Mouse (Mus musculus): Measurements from ENCODE around the gene G6pc3. TPM values are rescaled to one million over a fixed set of nuclear protein-coding genes. Genes with fewer than 3 reads are reported as not detected.

Gene G6pc3
- total RNA-seq, 2 experiments from 2014 or later: 34.6 to 35.4 TPM

DNA sequence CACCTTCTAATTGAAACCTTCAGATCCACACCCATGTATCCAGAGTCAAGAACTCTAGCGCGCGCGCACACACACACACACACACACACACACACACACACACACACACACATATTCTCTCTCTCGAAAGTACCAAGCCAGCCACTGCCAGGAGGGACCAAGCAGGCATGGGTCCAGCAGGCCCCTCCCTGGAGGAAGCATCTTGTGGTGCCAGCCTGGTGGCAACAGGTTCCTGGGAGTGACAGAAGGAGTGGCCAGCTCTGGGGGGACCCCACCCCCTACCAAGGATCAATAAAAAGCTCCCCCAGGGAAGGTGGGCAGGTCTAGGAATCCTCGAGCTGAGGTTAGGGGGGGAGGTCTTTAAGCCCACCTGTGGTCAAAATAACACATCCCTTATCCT is 28.0 kb downstream of the G6pc3 start:
- intact Hi-C loops (cut with DNase I): no loop called here
- DNase-seq: peak; percentile 58

GRCm38 (mm10) chr11:102217876-102218430 is 28.5 kb downstream of the G6pc3 start:
- DNase-seq: no peak
- intact Hi-C loops (cut with DNase I): no loop called here

- intact Hi-C loops (cut with DNase I): no loop called here
- DNase-seq: peak; percentile 93
Observed at GRCm38 (mm10) chr11:102218783-102219182, 29.4 kb downstream of the G6pc3 start.

DNA sequence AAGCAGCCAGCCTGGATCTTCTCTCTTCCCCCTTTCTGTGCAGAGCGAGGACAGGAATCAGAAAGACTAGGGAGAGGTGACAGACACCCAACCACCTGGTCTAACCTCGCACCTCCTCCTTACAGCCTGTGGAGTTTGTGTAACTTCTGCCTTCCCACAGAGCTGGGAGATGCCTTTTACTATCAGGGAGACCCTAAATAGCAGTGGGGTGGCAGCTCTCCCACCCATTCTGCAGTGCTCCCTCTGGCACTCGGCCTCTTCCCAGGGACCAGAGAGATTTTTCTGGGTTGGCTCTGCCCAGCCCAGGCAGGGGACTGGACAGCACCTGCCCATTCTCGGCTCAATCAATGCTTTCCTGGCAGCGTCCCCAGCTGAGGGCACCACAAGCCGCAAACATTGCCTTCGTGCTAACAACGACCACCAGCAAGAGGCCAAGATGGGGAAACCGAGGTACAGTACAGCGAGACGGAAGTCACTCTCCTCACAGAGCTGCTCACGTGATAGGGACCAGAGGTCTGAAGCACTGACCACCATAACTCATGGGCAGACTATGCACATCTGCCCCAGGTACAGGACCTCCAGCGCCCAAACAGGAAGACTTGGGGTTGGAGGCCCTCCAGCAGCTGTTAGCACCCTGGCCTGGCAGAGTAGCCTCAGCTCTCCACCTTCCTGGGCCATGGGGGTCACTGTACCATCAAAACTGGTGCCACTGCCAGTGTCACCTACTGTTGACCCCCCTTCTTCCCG is 30.0 kb downstream of the G6pc3 start:
- peak; percentile 44 for DNase-seq
- intact Hi-C loops (cut with DNase I): no loop called here

DNA sequence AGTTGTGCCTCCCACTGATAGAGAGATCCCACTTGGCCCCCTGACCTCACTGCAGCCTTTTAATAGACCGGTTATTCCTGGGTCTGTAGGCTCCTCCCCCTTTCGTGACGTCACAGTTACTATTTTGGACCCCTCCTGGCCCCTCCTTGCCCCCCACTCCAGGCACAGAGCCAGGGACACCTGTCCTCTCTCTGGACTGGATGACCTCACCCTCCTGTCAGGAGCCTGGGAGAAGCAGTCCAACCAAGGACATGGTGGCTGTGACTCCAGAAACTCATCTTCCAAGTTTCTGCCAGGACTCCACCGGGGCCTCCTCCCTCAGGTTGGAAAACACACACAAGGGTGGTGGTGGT is 30.6 kb downstream of the G6pc3 start:
- intact Hi-C loops (cut with DNase I): no loop called here
- DNase-seq: peak; percentile 23

DNA sequence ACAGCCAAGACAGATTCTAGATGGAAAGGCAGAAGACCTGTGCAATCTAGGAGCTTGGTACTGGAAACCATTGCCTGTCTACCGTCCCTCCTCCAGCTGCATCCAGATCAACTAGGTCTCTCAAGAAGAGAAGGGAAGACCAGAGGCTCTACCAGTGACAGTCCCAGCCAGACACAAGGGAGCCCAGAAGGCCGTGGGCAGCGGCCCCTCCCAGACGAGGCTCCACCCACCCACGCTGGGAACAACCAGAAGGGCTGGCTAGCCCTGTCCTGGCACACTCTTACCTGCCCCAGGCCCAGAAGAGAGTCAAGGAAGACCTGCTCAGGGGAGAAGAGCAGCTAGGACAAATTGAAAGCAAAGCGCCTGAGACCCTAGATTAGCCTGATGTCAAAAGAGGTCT is 31.0 kb downstream of the G6pc3 start:
- DNase-seq: no peak
- intact Hi-C loops (cut with DNase I): no loop called here

GRCm38 (mm10) chr11:102221243-102221953 is 32.0 kb downstream of the G6pc3 start:
- intact Hi-C loops (cut with DNase I): no loop called here
- DNase-seq: no peak

DNA sequence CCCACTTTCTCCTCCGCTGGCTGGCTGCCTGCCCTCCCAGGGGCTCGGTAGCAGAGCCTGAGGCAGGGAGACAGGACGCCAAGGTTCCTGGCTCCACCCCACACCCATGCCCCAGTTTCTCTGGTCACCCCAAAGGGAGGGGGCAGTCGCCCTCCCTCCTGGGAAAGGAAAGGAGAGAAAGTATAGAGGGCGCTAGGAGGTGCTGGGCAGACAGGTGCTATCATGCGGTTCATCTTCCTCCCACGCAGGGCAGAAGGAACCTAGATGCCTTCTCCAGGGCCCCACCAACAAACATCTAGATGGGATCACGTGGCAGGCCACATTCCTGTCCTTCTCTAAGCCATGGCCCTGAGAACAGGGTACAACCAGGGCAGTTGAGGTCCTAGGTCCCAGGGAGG is 32.5 kb downstream of the G6pc3 start:
- intact Hi-C loops (cut with DNase I): no loop called here

DNA sequence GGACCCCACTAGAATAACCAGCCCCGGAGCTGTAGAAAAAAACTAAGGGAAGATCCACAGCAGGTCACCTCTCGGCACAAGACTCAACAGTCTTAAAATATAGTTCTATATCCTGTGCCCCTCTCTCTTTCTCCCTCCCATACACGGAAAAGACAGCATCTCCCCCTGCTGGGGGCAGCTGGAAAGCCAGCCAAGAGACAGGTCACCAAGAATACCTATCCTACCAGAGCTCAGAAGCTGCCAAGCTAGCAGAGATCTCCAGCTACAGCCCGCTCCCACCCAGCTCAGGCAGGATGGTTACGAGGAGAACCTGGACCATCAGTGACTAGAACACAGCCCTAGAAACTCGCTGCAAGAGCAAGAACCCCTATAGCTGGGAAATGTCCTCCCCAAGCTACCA is 33.7 kb downstream of the G6pc3 start:
- peak; percentile 63 for DNase-seq
- intact Hi-C loops (cut with DNase I): no loop called here

More for the DNA sequence above, 32.5 kb downstream of the G6pc3 start:
- DNase-seq: no peak

DNA sequence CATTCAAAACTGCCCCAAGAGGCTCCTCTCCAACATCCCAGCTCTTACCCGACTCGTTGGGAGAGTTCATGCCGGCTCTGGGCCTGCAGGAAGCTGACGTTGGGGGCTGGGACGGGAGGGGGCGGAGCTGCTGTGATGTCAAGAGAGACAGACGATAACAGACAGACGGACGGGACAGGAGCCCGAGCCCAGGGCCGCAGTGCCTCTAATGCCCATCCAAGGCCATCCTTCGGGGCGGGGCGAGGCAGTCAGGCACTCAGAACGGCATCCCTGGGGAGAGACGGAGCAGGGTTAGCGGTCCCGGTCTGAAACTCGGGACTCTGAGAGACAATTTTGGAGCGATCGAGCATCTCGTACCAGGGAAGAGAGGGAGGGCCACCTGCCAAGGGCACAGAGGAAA is 35.3 kb downstream of the G6pc3 start:
- intact Hi-C loops (cut with DNase I): no loop called here
- peak; percentile 47 for DNase-seq

- intact Hi-C loops (cut with DNase I): no loop called here
- no peak for DNase-seq
Observed at GRCm38 (mm10) chr11:102225221-102225620, 35.8 kb downstream of the G6pc3 start.

DNA sequence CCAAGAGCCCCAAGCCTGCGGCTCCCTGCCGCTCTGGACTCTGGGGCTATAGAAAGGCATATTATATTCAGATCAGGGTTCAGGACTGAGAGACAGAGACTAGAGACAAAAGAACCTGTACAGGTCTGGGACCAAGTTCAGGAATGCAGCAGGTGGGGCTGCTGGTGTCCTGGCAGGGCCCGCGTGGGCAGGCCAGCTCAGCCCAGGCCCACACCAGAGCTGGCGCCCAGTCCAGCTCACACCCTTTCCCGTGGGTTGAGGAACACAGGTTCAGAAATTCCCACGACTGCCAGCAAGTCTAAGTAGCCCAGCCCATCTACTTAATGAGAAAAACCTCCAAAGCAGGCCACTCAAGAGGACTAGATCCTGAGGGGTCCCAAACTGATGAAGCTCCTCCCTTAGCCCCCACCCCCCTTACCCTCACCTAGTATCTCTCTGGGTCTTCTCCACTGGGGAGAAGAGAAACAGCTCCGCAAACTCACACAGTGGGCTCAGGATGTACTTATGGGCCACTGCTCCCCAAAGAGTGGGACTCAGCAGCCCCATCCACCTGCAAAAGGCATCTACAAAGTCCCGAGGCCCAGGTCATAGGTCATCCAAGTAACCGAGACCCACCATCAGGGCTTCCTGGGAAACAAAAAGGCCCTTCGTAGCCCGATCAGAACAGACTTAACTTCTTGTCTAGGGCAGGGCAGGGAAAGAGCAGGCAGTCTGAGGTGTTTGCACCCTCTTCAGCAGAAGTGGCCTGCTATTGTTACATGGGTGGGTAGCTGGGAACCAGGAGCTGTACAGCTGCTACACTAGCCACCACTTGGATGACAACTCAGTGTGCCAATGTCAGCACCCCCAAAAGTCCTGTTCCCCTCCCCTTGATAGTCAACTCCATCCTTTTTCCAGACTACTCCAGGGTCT is 36.9 kb downstream of the G6pc3 start:
- intact Hi-C loops (cut with DNase I): no loop called here
- DNase-seq: no peak

DNA sequence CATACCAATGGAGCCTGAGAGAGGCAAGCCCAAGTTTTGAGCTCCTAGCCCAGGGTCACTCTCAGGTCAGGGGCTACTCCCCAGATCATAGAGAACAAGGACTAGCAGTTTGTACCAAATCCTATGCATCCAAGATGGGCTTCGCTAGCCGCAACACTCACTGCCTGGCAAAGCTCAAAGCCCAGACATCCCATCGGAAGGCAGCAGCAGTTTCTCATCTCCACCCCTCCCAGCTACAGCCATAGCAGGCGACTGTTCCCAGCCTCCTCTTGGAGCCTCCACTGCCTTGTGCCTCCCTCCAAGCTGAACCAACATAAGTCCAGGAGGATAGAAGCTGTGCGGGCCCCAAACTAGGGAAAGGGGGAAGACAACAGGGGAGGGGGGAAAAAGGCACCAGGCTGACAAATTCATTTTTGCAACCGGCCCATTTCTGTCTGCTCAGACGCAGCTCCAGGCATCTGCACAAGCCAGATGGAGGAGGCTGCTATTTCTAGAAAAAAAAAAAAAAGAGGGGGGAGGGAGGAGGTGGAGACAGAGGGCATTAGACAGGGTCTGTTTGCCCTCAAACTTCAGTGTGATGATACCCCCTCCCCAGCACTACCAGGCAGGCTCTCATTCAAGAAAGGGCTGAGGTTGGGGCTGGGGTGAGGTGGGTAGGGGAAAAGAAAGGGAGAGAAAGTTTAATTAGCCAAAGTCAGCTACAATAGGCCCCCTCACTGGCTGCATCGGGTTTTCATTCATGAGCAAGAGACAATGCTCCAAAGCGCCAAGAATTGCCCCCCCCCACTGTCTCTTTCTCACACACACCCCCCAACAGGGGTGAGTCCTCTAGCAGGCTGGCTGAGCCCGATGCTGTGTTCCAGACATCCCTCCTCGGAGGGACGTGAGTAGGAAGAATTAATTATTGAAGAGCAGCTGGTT is 38.1 kb downstream of the G6pc3 start:
- peak; percentile 45 for DNase-seq
- intact Hi-C loops (cut with DNase I): no loop called here

GRCm38 (mm10) chr11:102228191-102228545 is 38.7 kb downstream of the G6pc3 start:
- intact Hi-C loops (cut with DNase I): no loop called here
- no peak for DNase-seq

DNA sequence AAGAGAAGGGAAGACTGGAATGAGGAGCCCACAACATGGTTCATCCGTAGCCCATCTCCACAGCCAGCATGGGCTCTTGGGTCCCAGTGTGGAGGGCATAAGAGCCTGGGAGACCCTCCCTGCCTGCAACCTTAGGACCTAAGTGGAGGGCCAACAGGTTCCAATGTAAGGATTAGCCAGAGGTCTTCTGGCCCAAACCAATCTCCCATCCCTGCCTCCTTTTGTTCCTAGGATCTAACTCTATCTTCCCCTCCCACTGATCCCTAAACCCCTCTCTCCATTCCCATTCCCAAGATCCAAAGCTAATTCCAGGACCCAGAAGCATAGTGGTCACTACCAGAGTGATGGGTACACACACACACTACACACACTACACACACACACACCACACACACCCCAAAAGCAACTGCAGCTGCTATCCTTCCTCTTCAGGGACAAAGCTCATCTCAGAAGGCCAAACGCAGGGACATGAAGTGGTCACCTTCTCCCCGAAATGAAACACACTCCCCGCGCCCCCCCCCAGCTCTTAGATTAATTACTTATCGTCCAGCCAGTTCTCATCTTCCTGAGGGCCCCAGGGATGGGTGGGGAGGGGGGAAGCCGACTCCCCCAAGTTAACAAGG is 39.3 kb downstream of the G6pc3 start:
- intact Hi-C loops (cut with DNase I): no loop called here
- DNase-seq: no peak

- intact Hi-C loops (cut with DNase I): no loop called here
- peak; percentile 30 for DNase-seq
Observed at GRCm38 (mm10) chr11:102229331-102229953, 40.0 kb downstream of the G6pc3 start.

DNA sequence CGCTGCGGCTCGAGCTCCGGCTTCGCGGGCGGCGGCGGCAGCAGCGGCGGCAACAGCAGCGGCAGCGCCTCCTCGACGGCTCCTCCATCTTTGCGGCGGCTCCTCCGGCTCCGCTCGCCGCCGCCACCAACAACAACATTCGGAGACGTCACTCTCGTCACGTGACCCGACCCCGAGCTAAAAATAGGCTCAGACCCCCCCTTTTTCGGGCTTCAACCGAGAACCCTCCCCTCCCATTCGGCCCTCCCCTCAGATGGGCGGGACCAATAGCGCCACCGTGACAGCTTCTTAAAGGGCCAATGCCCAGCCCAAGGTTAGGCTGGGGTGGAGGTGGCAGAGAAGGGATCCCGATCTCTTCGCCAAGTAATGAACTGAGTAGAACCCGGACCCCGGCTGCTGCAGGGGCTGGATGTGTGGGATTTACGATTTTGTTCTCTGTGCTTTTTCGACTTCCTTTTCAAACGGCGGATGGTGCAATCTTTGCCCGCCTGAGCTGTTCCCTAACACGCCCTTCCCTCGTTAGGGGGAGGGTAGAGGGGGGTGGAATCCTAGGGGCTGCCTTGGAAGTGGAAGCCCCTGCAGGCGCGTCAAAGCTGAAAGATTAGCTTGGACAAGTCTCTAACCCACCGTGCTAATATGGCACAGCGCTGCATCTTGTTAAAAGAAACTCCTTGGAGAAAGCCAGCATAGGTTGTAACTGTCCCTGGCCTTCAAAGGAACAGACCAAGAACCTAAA is 40.8 kb downstream of the G6pc3 start, which contains the start of gene Hdac5:
Hdac5 (minus strand) TSS at position 161 of the 736 bp plus-strand sequence.
- DNase-seq: peak; percentile 98

DNA sequence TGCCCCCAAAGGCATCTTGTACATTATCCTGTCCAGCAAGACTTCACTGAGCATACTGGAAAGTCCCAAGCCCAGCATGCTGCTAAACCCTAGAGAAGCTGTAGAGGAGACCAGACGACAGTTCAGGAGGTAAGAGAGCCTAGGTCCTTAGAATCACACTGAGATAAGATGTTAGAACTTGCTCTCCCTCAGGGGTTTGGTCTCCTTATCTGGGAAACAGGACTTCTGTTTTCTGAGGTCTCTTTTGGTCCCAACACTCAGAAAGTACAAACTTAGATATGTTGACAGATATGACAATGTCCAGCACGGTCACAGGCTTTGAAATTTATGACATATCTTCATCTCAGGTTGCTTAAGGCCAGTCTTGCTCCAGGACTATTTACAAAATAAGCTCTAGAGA is 46.6 kb downstream of the G6pc3 start:
- DNase-seq: no peak
- intact Hi-C loops (cut with DNase I): no loop called here

More for the DNA sequence above, 40.8 kb downstream of the G6pc3 start, which contains the start of gene Hdac5:
- intact Hi-C loops (cut with DNase I): loop anchor here (2.0 to 5.0 kb wide), 2 partner anchors 15 to 397 kb away; no protein-coding TSS in a partner anchor
